Mouse (Mus musculus) limb, embryonic 15.5 days (tissue): ENCODE data around the gene Cdkl1. TPM values are rescaled to one million over a fixed set of nuclear protein-coding genes. Genes with fewer than 3 reads are reported as not detected.

Source experiments
- ATAC-seq: fragments of 200-750 bp; cut with Nextera tagmentation; 2 replicates; pipeline ENCODE4 v1.8.0; 2017; ENCODE audit warnings: low read depth, moderate TSS enrichment; ENCODE audit not compliant: insufficient number of reproducible peaks, low FRiP score, low TSS enrichment
- H3K27ac ChIP-seq: fragments of 300-500 bp; sonication (generic); 2 replicates; pipeline ENCODE4 v1.5.1; 2015; ENCODE audit warnings: moderate library complexity, mild to moderate bottlenecking, inconsistent platforms
- H3K27me3 ChIP-seq: fragments of 300-500 bp; sonication (generic); 2 replicates; pipeline ENCODE4 v1.6.1; 2015; ENCODE audit warnings: inconsistent platforms
- H3K36me3 ChIP-seq: fragments of 300-500 bp; sonication (generic); 2 replicates; pipeline ENCODE4 v1.6.1; 2015; ENCODE audit warnings: inconsistent platforms
- H3K4me1 ChIP-seq: fragments of 300-500 bp; sonication (generic); 2 replicates; pipeline ENCODE4 v1.6.1; 2015; ENCODE audit warnings: inconsistent platforms
- H3K4me2 ChIP-seq: fragments of 300-500 bp; sonication (generic); 2 replicates; pipeline ENCODE4 v1.6.1; 2015; ENCODE audit warnings: mild to moderate bottlenecking, inconsistent platforms
- H3K4me3 ChIP-seq: fragments of 300-500 bp; sonication (generic); 2 replicates; pipeline ENCODE4 v1.5.1; 2015; ENCODE audit warnings: mild to moderate bottlenecking, inconsistent platforms
- H3K9ac ChIP-seq: fragments of 300-500 bp; sonication (generic); 2 replicates; pipeline ENCODE4 v1.6.1; 2015; ENCODE audit warnings: inconsistent platforms
- H3K9me3 ChIP-seq: fragments of 300-500 bp; sonication (generic); 2 replicates; pipeline ENCODE4 v1.6.1; 2016; ENCODE audit warnings: inconsistent platforms
- WGBS: fragments of 180-500 bp; shearing (Covaris S2); methylation state at CpG from one replicate; pipeline ENCODE4 v1.1.7; 2015; 5-methylcytosine and 5-hydroxymethylcytosine counted together
- polyA plus RNA-seq: library from polyadenylated mRNA; unstranded; fragments of >200 nt; fragmentation: Nextera tagmentation; extraction: Ambion mirVana; gene quantifications from 2 replicates; pipeline ENCODE4 v1.2.1, GENCODE M21; 2015

The Cdkl1 gene
- polyA plus RNA-seq, 1 experiment from 2014 or later, result 1.5 TPM

- peak overlapping the region; percentile 47; the same call in 1 of the 2 replicates for H3K4me2 ChIP-seq
- no peak for ATAC-seq
- no peaks in the 10 kb centered on the region for H3K27me3 ChIP-seq
- H3K36me3 ChIP-seq, result no peaks in the 10 kb centered on the region
- H3K4me3 ChIP-seq, result no peak overlapping the region
- peak overlapping the region; percentile 35 for H3K27ac ChIP-seq
- H3K9me3 ChIP-seq, result no peaks in the 10 kb centered on the region
- 19% methylated on average over 7 of the region's 7 CpGs for WGBS
- no peak overlapping the region for H3K9ac ChIP-seq
- peaks cover 32% of the 10 kb centered on the region for H3K4me1 ChIP-seq
These were observed 31.7 kb downstream of the Cdkl1 start for GRCm38 (mm10) chr12:69759267-69759885.

GRCm38 (mm10) chr12:69758221-69759185 is 32.6 kb downstream of the Cdkl1 start:
- H3K4me2 ChIP-seq, result peak overlapping the region; percentile 47
- 9% methylated on average over 22 of the region's 22 CpGs for WGBS
- H3K27me3 ChIP-seq, result no peaks in the 10 kb centered on the region
- 0 out of 2 replicates have a peak, but pooled peaks have one; percentile 38 for ATAC-seq
- no peaks in the 10 kb centered on the region for H3K9me3 ChIP-seq
- peak overlapping the region; percentile 14; the same call in 1 of the 2 replicates for H3K4me3 ChIP-seq
- H3K4me1 ChIP-seq, result peaks cover 32% of the 10 kb centered on the region
- H3K27ac ChIP-seq, result peak overlapping the region; percentile 44
- H3K36me3 ChIP-seq, result no peaks in the 10 kb centered on the region
- no peak overlapping the region for H3K9ac ChIP-seq

GRCm38 (mm10) chr12:69757418-69758141 is 33.5 kb downstream of the Cdkl1 start:
- Histone ChIP-seq H3K9me3 (no peaks in the 10 kb centered on the region), H3K27me3 (no peaks in the 10 kb centered on the region), H3K36me3 (no peaks in the 10 kb centered on the region), H3K9ac (no peak overlapping the region), H3K4me2 (peak overlapping the region; percentile 47), H3K4me1 (peaks cover 32% of the 10 kb centered on the region), H3K27ac (peak overlapping the region; percentile 54; the same call in 1 of the 2 replicates), H3K4me3 (peak overlapping the region; percentile 14; the same call in 1 of the 2 replicates)
- WGBS, result 13% methylated on average over 22 of the region's 22 CpGs
- peak; percentile 58; the same call in 1 of the 2 replicates for ATAC-seq

GRCm38 (mm10) chr12:69756015-69756414 is 35.1 kb downstream of the Cdkl1 start:
- 66% methylated on average over 5 of the region's 5 CpGs for WGBS
- no peak overlapping the region for H3K27ac ChIP-seq

GRCm38 (mm10) chr12:69753936-69754335 is 37.1 kb downstream of the Cdkl1 start:
- Histone ChIP-seq H3K4me3 (no peak overlapping the region), H3K4me2 (no peak overlapping the region), H3K9me3 (no peaks in the 10 kb centered on the region), H3K27ac (no peak overlapping the region), H3K36me3 (no peaks in the 10 kb centered on the region), H3K27me3 (no peaks in the 10 kb centered on the region), H3K4me1 (peaks cover 22% of the 10 kb centered on the region), H3K9ac (no peak overlapping the region)
- WGBS, result 66% methylated on average over 5 of the region's 5 CpGs
- ATAC-seq, result no peak

More at GRCm38 (mm10) chr12:69756015-69756414, 35.1 kb downstream of the Cdkl1 start:
- ATAC-seq, result no peak
- peaks cover 35% of the 10 kb centered on the region for H3K4me1 ChIP-seq
- H3K4me3 ChIP-seq, result no peak overlapping the region
- no peak overlapping the region for H3K9ac ChIP-seq
- no peaks in the 10 kb centered on the region for H3K27me3 ChIP-seq
- no peaks in the 10 kb centered on the region for H3K9me3 ChIP-seq
- H3K36me3 ChIP-seq, result no peaks in the 10 kb centered on the region
- no peak overlapping the region for H3K4me2 ChIP-seq

- H3K4me2 ChIP-seq, result no peak overlapping the region
- H3K4me1 ChIP-seq, result peaks cover 8% of the 10 kb centered on the region
- H3K9ac ChIP-seq, result no peak overlapping the region
- 20% methylated on average over 10 of the region's 10 CpGs for WGBS
- H3K36me3 ChIP-seq, result no peaks in the 10 kb centered on the region
- no peak overlapping the region for H3K4me3 ChIP-seq
- no peak overlapping the region; the same call in 1 of the 2 replicates for H3K27ac ChIP-seq
- H3K27me3 ChIP-seq, result no peaks in the 10 kb centered on the region
- ATAC-seq, result no peak
- no peaks in the 10 kb centered on the region for H3K9me3 ChIP-seq
These were observed 39.2 kb downstream of the Cdkl1 start for GRCm38 (mm10) chr12:69751864-69752341.

- Histone ChIP-seq H3K9me3 (no peaks in the 10 kb centered on the region), H3K9ac (no peak overlapping the region), H3K4me1 (no peaks in the 10 kb centered on the region), H3K4me2 (no peak overlapping the region), H3K27me3 (no peaks in the 10 kb centered on the region), H3K27ac (no peak overlapping the region), H3K4me3 (no peak overlapping the region), H3K36me3 (0 out of 2 replicates have a peak, but pooled peaks cover 2% of the 10 kb centered on the region)
- WGBS, result 77% methylated on average over 5 of the region's 5 CpGs
- no peak for ATAC-seq
These were observed 46.9 kb downstream of the Cdkl1 start for GRCm38 (mm10) chr12:69744138-69744537.

GRCm38 (mm10) chr12:69741965-69742364 is 49.1 kb downstream of the Cdkl1 start:
- Histone ChIP-seq H3K27ac (no peak overlapping the region), H3K4me1 (no peaks in the 10 kb centered on the region), H3K27me3 (no peaks in the 10 kb centered on the region), H3K36me3 (0 out of 2 replicates have a peak, but pooled peaks cover 2% of the 10 kb centered on the region), H3K9ac (no peak overlapping the region), H3K9me3 (no peaks in the 10 kb centered on the region), H3K4me3 (no peak overlapping the region), H3K4me2 (no peak overlapping the region)
- WGBS, result 62% methylated on average over 5 of the region's 5 CpGs
- no peak for ATAC-seq

- Histone ChIP-seq H3K9me3 (no peaks in the 10 kb centered on the region), H3K4me1 (no peaks in the 10 kb centered on the region), H3K4me2 (no peak overlapping the region), H3K9ac (no peak overlapping the region), H3K27me3 (no peaks in the 10 kb centered on the region), H3K27ac (0 out of 2 replicates have a peak overlapping the region, but pooled peaks have one; percentile 27), H3K4me3 (no peak overlapping the region), H3K36me3 (no peaks in the 10 kb centered on the region)
- ATAC-seq, result no peak
- 85% methylated on average over 3 of the region's 3 CpGs for WGBS
These were observed 57.1 kb downstream of the Cdkl1 start for GRCm38 (mm10) chr12:69733923-69734322.

GRCm38 (mm10) chr12:69733518-69733917 is 57.5 kb downstream of the Cdkl1 start:
- Histone ChIP-seq H3K36me3 (no peaks in the 10 kb centered on the region), H3K27me3 (no peaks in the 10 kb centered on the region), H3K27ac (0 out of 2 replicates have a peak overlapping the region, but pooled peaks have one; percentile 27), H3K4me1 (no peaks in the 10 kb centered on the region), H3K4me2 (no peak overlapping the region), H3K9ac (no peak overlapping the region), H3K9me3 (no peaks in the 10 kb centered on the region), H3K4me3 (no peak overlapping the region)
- WGBS, result 0% methylated on average over 2 of the region's 2 CpGs
- no peak for ATAC-seq

- Histone ChIP-seq H3K36me3 (no peaks in the 10 kb centered on the region), H3K4me2 (no peak overlapping the region), H3K4me1 (no peaks in the 10 kb centered on the region), H3K4me3 (no peak overlapping the region), H3K9me3 (no peaks in the 10 kb centered on the region), H3K27me3 (no peaks in the 10 kb centered on the region), H3K27ac (no peak overlapping the region), H3K9ac (no peak overlapping the region)
- WGBS, result 48% methylated on average over 5 of the region's 5 CpGs
- no peak for ATAC-seq
These were observed 58.8 kb downstream of the Cdkl1 start for GRCm38 (mm10) chr12:69732221-69732620.
